Mouse (Mus musculus) limb, embryonic 15.5 days (tissue): Measurements from ENCODE around the gene Rgs6. TPM values are rescaled to one million over a fixed set of nuclear protein-coding genes. Genes with fewer than 3 reads are reported as not detected.

Experiments used
- ATAC-seq: fragments of 200-750 bp; cut with Nextera tagmentation; 2 replicates; pipeline ENCODE4 v1.8.0; 2017; ENCODE audit warnings: low read depth, moderate TSS enrichment; ENCODE audit not compliant: insufficient number of reproducible peaks, low FRiP score, low TSS enrichment
- H3K27ac ChIP-seq: fragments of 300-500 bp; sonication (generic); 2 replicates; pipeline ENCODE4 v1.5.1; 2015; ENCODE audit warnings: moderate library complexity, mild to moderate bottlenecking, inconsistent platforms
- H3K27me3 ChIP-seq: fragments of 300-500 bp; sonication (generic); 2 replicates; pipeline ENCODE4 v1.6.1; 2015; ENCODE audit warnings: inconsistent platforms
- H3K36me3 ChIP-seq: fragments of 300-500 bp; sonication (generic); 2 replicates; pipeline ENCODE4 v1.6.1; 2015; ENCODE audit warnings: inconsistent platforms
- H3K4me1 ChIP-seq: fragments of 300-500 bp; sonication (generic); 2 replicates; pipeline ENCODE4 v1.6.1; 2015; ENCODE audit warnings: inconsistent platforms
- H3K4me2 ChIP-seq: fragments of 300-500 bp; sonication (generic); 2 replicates; pipeline ENCODE4 v1.6.1; 2015; ENCODE audit warnings: mild to moderate bottlenecking, inconsistent platforms
- H3K4me3 ChIP-seq: fragments of 300-500 bp; sonication (generic); 2 replicates; pipeline ENCODE4 v1.5.1; 2015; ENCODE audit warnings: mild to moderate bottlenecking, inconsistent platforms
- H3K9ac ChIP-seq: fragments of 300-500 bp; sonication (generic); 2 replicates; pipeline ENCODE4 v1.6.1; 2015; ENCODE audit warnings: inconsistent platforms
- H3K9me3 ChIP-seq: fragments of 300-500 bp; sonication (generic); 2 replicates; pipeline ENCODE4 v1.6.1; 2016; ENCODE audit warnings: inconsistent platforms
- WGBS: fragments of 180-500 bp; shearing (Covaris S2); methylation state at CpG from one replicate; pipeline ENCODE4 v1.1.7; 2015; 5-methylcytosine and 5-hydroxymethylcytosine counted together
- polyA plus RNA-seq: library from polyadenylated mRNA; unstranded; fragments of >200 nt; fragmentation: Nextera tagmentation; extraction: Ambion mirVana; gene quantifications from 2 replicates; pipeline ENCODE4 v1.2.1, GENCODE M21; 2015

Gene Rgs6
- 1.9 TPM in 2 replicates for polyA plus RNA-seq

- ATAC-seq: no peak
These were observed at the start of gene Rgs6 for GRCm38 (mm10) chr12:82588017-82588416. Gene Rgs6 (plus strand): TSS chr12:82588292.

GRCm38 (mm10) chr12:82547127-82547526 is 41.0 kb upstream of the Rgs6 start:
- Histone ChIP-seq H3K4me3 (no peak overlapping the region), H3K4me2 (no peak overlapping the region), H3K36me3 (no peaks in the 10 kb centered on the region), H3K9me3 (no peaks in the 10 kb centered on the region), H3K27me3 (no peaks in the 10 kb centered on the region), H3K27ac (no peak overlapping the region), H3K9ac (no peak overlapping the region), H3K4me1 (no peaks in the 10 kb centered on the region)
- ATAC-seq: no peak
- WGBS: 91% methylated on average over 4 of the region's 4 CpGs

More at GRCm38 (mm10) chr12:82588017-82588416, at the start of gene Rgs6:
- Histone ChIP-seq H3K36me3 (no peaks in the 10 kb centered on the region), H3K4me1 (0 out of 2 replicates have a peak, but pooled peaks cover 2% of the 10 kb centered on the region), H3K9ac (no peak within 1 kb of the TSS), H3K9me3 (no peaks in the 10 kb centered on the region), H3K4me2 (no peak within 1 kb of the TSS), H3K27ac (no peak within 1 kb of the TSS), H3K4me3 (no peak within 1 kb of the TSS), H3K27me3 (no peaks in the 10 kb centered on the region)
- WGBS: 89% methylated on average over 2 of the region's 2 CpGs

GRCm38 (mm10) chr12:82549228-82549627 is 38.9 kb upstream of the Rgs6 start:
- Histone ChIP-seq H3K4me3 (no peak overlapping the region), H3K9me3 (no peaks in the 10 kb centered on the region), H3K9ac (no peak overlapping the region), H3K27ac (no peak overlapping the region), H3K4me1 (no peaks in the 10 kb centered on the region), H3K36me3 (no peaks in the 10 kb centered on the region), H3K27me3 (no peaks in the 10 kb centered on the region), H3K4me2 (no peak overlapping the region)
- WGBS: 84% methylated on average over 6 of the region's 6 CpGs
- no peak for ATAC-seq

GRCm38 (mm10) chr12:82550076-82550475 is 38.0 kb upstream of the Rgs6 start:
- H3K27ac ChIP-seq: no peak overlapping the region
- ATAC-seq: no peak
- no peaks in the 10 kb centered on the region for H3K36me3 ChIP-seq
- no peak overlapping the region for H3K4me3 ChIP-seq
- no peaks in the 10 kb centered on the region for H3K27me3 ChIP-seq
- H3K9ac ChIP-seq: no peak overlapping the region
- H3K4me2 ChIP-seq: no peak overlapping the region
- no peaks in the 10 kb centered on the region for H3K9me3 ChIP-seq
- 91% methylated on average over 7 of the region's 7 CpGs for WGBS
- no peaks in the 10 kb centered on the region for H3K4me1 ChIP-seq

- H3K36me3 ChIP-seq: no peaks in the 10 kb centered on the region
- H3K9ac ChIP-seq: no peak overlapping the region
- H3K27ac ChIP-seq: no peak overlapping the region
- no peak for ATAC-seq
- no peaks in the 10 kb centered on the region for H3K9me3 ChIP-seq
- H3K4me2 ChIP-seq: no peak overlapping the region
- no peak overlapping the region for H3K4me3 ChIP-seq
- WGBS: 87% methylated on average over 5 of the region's 5 CpGs
- H3K4me1 ChIP-seq: no peaks in the 10 kb centered on the region
- H3K27me3 ChIP-seq: no peaks in the 10 kb centered on the region
These were observed 35.7 kb upstream of the Rgs6 start for GRCm38 (mm10) chr12:82552376-82552775.

- H3K9ac ChIP-seq: no peak overlapping the region
- no peak overlapping the region for H3K4me2 ChIP-seq
- no peaks in the 10 kb centered on the region for H3K9me3 ChIP-seq
- H3K4me1 ChIP-seq: no peaks in the 10 kb centered on the region
- H3K36me3 ChIP-seq: no peaks in the 10 kb centered on the region
- H3K27ac ChIP-seq: no peak overlapping the region
- no peak overlapping the region for H3K4me3 ChIP-seq
- ATAC-seq: no peak
- H3K27me3 ChIP-seq: no peaks in the 10 kb centered on the region
These were observed 25.2 kb upstream of the Rgs6 start for GRCm38 (mm10) chr12:82562916-82563315.

GRCm38 (mm10) chr12:82568370-82568769 is 19.7 kb upstream of the Rgs6 start:
- Histone ChIP-seq H3K27me3 (no peaks in the 10 kb centered on the region), H3K4me1 (no peaks in the 10 kb centered on the region), H3K36me3 (no peaks in the 10 kb centered on the region), H3K27ac (no peak overlapping the region), H3K4me2 (no peak overlapping the region), H3K4me3 (no peak overlapping the region), H3K9me3 (no peaks in the 10 kb centered on the region), H3K9ac (no peak overlapping the region)
- WGBS: 88% methylated on average over 1 of the region's 1 CpGs
- ATAC-seq: no peak

GRCm38 (mm10) chr12:82572706-82573105 is 15.4 kb upstream of the Rgs6 start:
- Histone ChIP-seq H3K36me3 (no peaks in the 10 kb centered on the region), H3K4me1 (no peaks in the 10 kb centered on the region), H3K4me2 (no peak overlapping the region), H3K9ac (no peak overlapping the region), H3K4me3 (no peak overlapping the region), H3K9me3 (no peaks in the 10 kb centered on the region), H3K27me3 (no peaks in the 10 kb centered on the region), H3K27ac (no peak overlapping the region)
- WGBS: 54% methylated on average over 1 of the region's 1 CpGs
- no peak for ATAC-seq

- H3K4me1 ChIP-seq: 0 out of 2 replicates have a peak, but pooled peaks cover 2% of the 10 kb centered on the region
- WGBS: 55% methylated on average over 7 of the region's 7 CpGs
- ATAC-seq: no peak
- H3K9me3 ChIP-seq: no peaks in the 10 kb centered on the region
- no peaks in the 10 kb centered on the region for H3K27me3 ChIP-seq
- no peak overlapping the region for H3K4me2 ChIP-seq
- no peaks in the 10 kb centered on the region for H3K36me3 ChIP-seq
- no peak overlapping the region for H3K4me3 ChIP-seq
- no peak overlapping the region for H3K9ac ChIP-seq
- H3K27ac ChIP-seq: no peak overlapping the region
These were observed 1.5 kb upstream of the Rgs6 start for GRCm38 (mm10) chr12:82586592-82586991.

GRCm38 (mm10) chr12:82587348-82587895 is 670 bp upstream of the Rgs6 start:
- Histone ChIP-seq H3K27ac (no peak overlapping the region), H3K36me3 (no peaks in the 10 kb centered on the region), H3K9ac (no peak overlapping the region), H3K4me3 (no peak overlapping the region), H3K9me3 (no peaks in the 10 kb centered on the region), H3K4me2 (no peak overlapping the region), H3K4me1 (0 out of 2 replicates have a peak, but pooled peaks cover 2% of the 10 kb centered on the region), H3K27me3 (no peaks in the 10 kb centered on the region)
- ATAC-seq: no peak
- WGBS: 38% methylated on average over 7 of the region's 7 CpGs

GRCm38 (mm10) chr12:82588846-82589630 is 946 bp downstream of the Rgs6 start:
- no peaks in the 10 kb centered on the region for H3K9me3 ChIP-seq
- 0 out of 2 replicates have a peak, but pooled peaks cover 2% of the 10 kb centered on the region for H3K4me1 ChIP-seq
- H3K4me3 ChIP-seq: no peak overlapping the region
- H3K4me2 ChIP-seq: no peak overlapping the region
- H3K36me3 ChIP-seq: no peaks in the 10 kb centered on the region
- 42% methylated on average over 18 of the region's 19 CpGs for WGBS
- no peak overlapping the region for H3K27ac ChIP-seq
- H3K27me3 ChIP-seq: no peaks in the 10 kb centered on the region
- ATAC-seq: no peak
- H3K9ac ChIP-seq: no peak overlapping the region

GRCm38 (mm10) chr12:82599011-82599410 is 10.9 kb downstream of the Rgs6 start:
- H3K36me3 ChIP-seq: no peaks in the 10 kb centered on the region
- WGBS: 86% methylated on average over 2 of the region's 2 CpGs
- no peaks in the 10 kb centered on the region for H3K27me3 ChIP-seq
- no peaks in the 10 kb centered on the region for H3K4me1 ChIP-seq
- H3K9me3 ChIP-seq: no peaks in the 10 kb centered on the region
- no peak overlapping the region for H3K4me3 ChIP-seq
- no peak overlapping the region for H3K9ac ChIP-seq
- no peak for ATAC-seq
- H3K4me2 ChIP-seq: no peak overlapping the region
- H3K27ac ChIP-seq: no peak overlapping the region
